Mouse (Mus musculus) ES-Bruce4 (cell line): ENCODE results near the gene Tenm4. TPM values are rescaled to one million over a fixed set of nuclear protein-coding genes. Genes with fewer than 3 reads are reported as not detected.

Experiments used
- H3K27ac ChIP-seq: 2 replicates; pipeline ENCODE4 v1.5.1; 2012; ENCODE audit warnings: low read length, inconsistent platforms; ENCODE audit not compliant: insufficient read depth
- H3K27me3 ChIP-seq: 2 replicates; pipeline ENCODE4 v1.6.1; 2012; ENCODE audit warnings: mild to moderate bottlenecking, low read length, inconsistent platforms; ENCODE audit not compliant: control insufficient read depth, poor library complexity, insufficient read depth, severe bottlenecking
- H3K36me3 ChIP-seq: 2 replicates; pipeline ENCODE4 v1.6.1; 2012; ENCODE audit warnings: inconsistent platforms, mild to moderate bottlenecking, low read length, moderate library complexity; ENCODE audit not compliant: control insufficient read depth, poor library complexity, insufficient read depth, severe bottlenecking
- H3K4me1 ChIP-seq: one replicate; pipeline ENCODE4 v1.8.1; 2011; ENCODE audit warnings: low read length; ENCODE audit not compliant: control insufficient read depth, insufficient read depth
- H3K4me3 ChIP-seq: 2 replicates; pipeline ENCODE4 v1.5.1; 2011; ENCODE audit warnings: low read depth, mild to moderate bottlenecking, low read length
- H3K9ac ChIP-seq: 2 replicates; pipeline ENCODE4 v1.6.1; 2012; ENCODE audit warnings: low read depth, mild to moderate bottlenecking, inconsistent platforms; ENCODE audit not compliant: poor library complexity, severe bottlenecking
- H3K9me3 ChIP-seq: replicated peaks from 2 replicates; pipeline ENCODE4 v1.6.1; 2012; ENCODE audit warnings: mild to moderate bottlenecking, low read length, inconsistent platforms; ENCODE audit not compliant: control insufficient read depth, poor library complexity, insufficient read depth, severe bottlenecking
- CTCF ChIP-seq: IDR thresholded peaks from one replicate; pipeline ENCODE4 v1.8.1; 2011; ENCODE audit warnings: low read depth, low read length
- EP300 ChIP-seq: IDR thresholded peaks from 2 replicates; pipeline ENCODE4 v1.6.1; 2011; ENCODE audit warnings: low read depth, low read length; ENCODE audit not compliant: insufficient read depth
- POLR2A ChIP-seq: IDR thresholded peaks from one replicate; pipeline ENCODE4 v1.8.1; 2011; ENCODE audit warnings: low read length; ENCODE audit not compliant: insufficient read depth
- polyA plus RNA-seq: library from polyadenylated mRNA; stranded (reverse); fragments of >200 nt; gene quantifications from 2 replicates; pipeline ENCODE4 v1.2.4, GENCODE M21; 2011; ENCODE audit warnings: low read depth; ENCODE audit not compliant: missing spikeins, insufficient read depth, insufficient read length

Tenm4 gene
- polyA plus RNA-seq, 1 experiment = 4.8 TPM

DNA sequence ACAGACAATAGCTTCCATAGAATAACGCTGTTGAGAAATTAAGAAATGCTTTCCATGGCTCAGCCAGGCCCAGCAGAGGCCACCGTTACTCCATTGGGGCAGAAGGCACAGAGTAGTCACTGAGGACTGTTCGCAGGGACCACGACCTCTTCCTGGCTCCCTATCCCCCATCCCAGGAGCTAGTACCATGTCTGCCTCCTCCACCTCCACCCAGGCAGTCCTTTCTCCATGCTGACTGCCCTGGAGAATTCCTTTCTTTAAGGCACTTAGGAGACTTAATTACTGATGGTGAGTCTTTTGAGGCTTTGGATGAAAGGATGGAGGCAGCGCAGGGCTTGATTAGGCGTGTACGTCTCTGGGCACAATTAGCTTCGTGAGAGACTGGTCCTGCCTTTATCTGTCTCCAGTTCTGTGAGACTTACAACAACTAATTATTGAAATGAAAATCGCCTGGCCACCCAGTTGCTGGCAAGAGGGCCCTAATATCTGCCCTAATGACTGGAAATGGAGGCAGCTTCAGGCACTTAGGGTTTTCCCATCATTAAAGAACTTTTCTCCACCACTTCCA is 365.4 kb downstream of the Tenm4 start:
- Histone ChIP-seq H3K9me3 (no peaks in the 10 kb centered on the region), H3K4me1 (no peaks in the 10 kb centered on the region), H3K36me3 (no peaks in the 10 kb centered on the region), H3K9ac (no peak overlapping the region), H3K27ac (no peak overlapping the region), H3K27me3 (no peaks in the 10 kb centered on the region), H3K4me3 (no peak overlapping the region)
- TF ChIP-seq EP300 = no peak
- no peak for TF ChIP-seq CTCF
- no peak for TF ChIP-seq POLR2A

- Histone ChIP-seq H3K27me3 (no peaks in the 10 kb centered on the region), H3K4me3 (no peak overlapping the region), H3K4me1 (no peaks in the 10 kb centered on the region), H3K36me3 (no peaks in the 10 kb centered on the region), H3K27ac (no peak overlapping the region), H3K9me3 (no peaks in the 10 kb centered on the region), H3K9ac (no peak overlapping the region)
- TF ChIP-seq POLR2A = no peak
- no peak for TF ChIP-seq EP300
- TF ChIP-seq CTCF = no peak
Observed at GRCm38 (mm10) chr7:96539248-96540034, 368.4 kb downstream of the Tenm4 start.

- H3K4me3 ChIP-seq = no peak overlapping the region
- TF ChIP-seq EP300 = no peak
- TF ChIP-seq CTCF = no peak
- TF ChIP-seq POLR2A = no peak
- no peaks in the 10 kb centered on the region for H3K4me1 ChIP-seq
- H3K27me3 ChIP-seq = no peaks in the 10 kb centered on the region
- H3K9me3 ChIP-seq = no peaks in the 10 kb centered on the region
- H3K27ac ChIP-seq = no peak overlapping the region
- H3K36me3 ChIP-seq = no peaks in the 10 kb centered on the region
- H3K9ac ChIP-seq = no peak overlapping the region
Observed at GRCm38 (mm10) chr7:96540458-96541096, 369.5 kb downstream of the Tenm4 start.

GRCm38 (mm10) chr7:96545979-96546378 is 374.9 kb downstream of the Tenm4 start:
- Histone ChIP-seq H3K9me3 (no peaks in the 10 kb centered on the region), H3K4me3 (no peak overlapping the region), H3K27ac (no peak overlapping the region), H3K27me3 (no peaks in the 10 kb centered on the region), H3K36me3 (no peaks in the 10 kb centered on the region), H3K9ac (no peak overlapping the region), H3K4me1 (no peaks in the 10 kb centered on the region)
- TF ChIP-seq POLR2A (no peak), EP300 (no peak), CTCF (no peak)

GRCm38 (mm10) chr7:96551809-96552208 is 380.8 kb downstream of the Tenm4 start:
- no peak overlapping the region for H3K27ac ChIP-seq
- H3K27me3 ChIP-seq = no peaks in the 10 kb centered on the region
- H3K9me3 ChIP-seq = no peaks in the 10 kb centered on the region
- H3K36me3 ChIP-seq = no peaks in the 10 kb centered on the region
- no peaks in the 10 kb centered on the region for H3K4me1 ChIP-seq
- TF ChIP-seq CTCF = no peak
- no peak for TF ChIP-seq EP300
- no peak for TF ChIP-seq POLR2A
- H3K4me3 ChIP-seq = no peak overlapping the region
- no peak overlapping the region for H3K9ac ChIP-seq

GRCm38 (mm10) chr7:96552292-96552860 is 381.3 kb downstream of the Tenm4 start:
- no peaks in the 10 kb centered on the region for H3K4me1 ChIP-seq

More at GRCm38 (mm10) chr7:96552292-96552860, 381.3 kb downstream of the Tenm4 start:
- Histone ChIP-seq H3K27ac (no peak overlapping the region), H3K9ac (no peak overlapping the region), H3K27me3 (no peaks in the 10 kb centered on the region), H3K4me3 (no peak overlapping the region), H3K36me3 (no peaks in the 10 kb centered on the region), H3K9me3 (no peaks in the 10 kb centered on the region)
- TF ChIP-seq EP300 (no peak), POLR2A (no peak), CTCF (no peak)
